Mouse (Mus musculus) adrenal gland, adult (tissue): Measurements from ENCODE around the gene Cars2.
"Not testable (repeated sequence)": the region's sequence is repeated elsewhere in the genome, so short reads cannot be mapped to it uniquely, and the experiment has no call there.

ENCODE experiments used
- DNase-seq, 2 experiments: peaks; one replicate each; pipeline ENCODE4 v3.0.0; 2022 to 2023; ENCODE audit warnings: low spot score in 1 of 2; ENCODE audit not compliant: inconsistent age in 2 of 2

The Cars2 gene

GRCm38 (mm10) chr8:11476338-11477177 is 74.0 kb downstream of the Cars2 start:
- peak; percentile 88 to 95 for DNase-seq

GRCm38 (mm10) chr8:11475876-11476275 is 74.7 kb downstream of the Cars2 start:
- DNase-seq, result peak in 1 of 2 experiments; percentile 52

GRCm38 (mm10) chr8:11475397-11475796 is 75.2 kb downstream of the Cars2 start:
- DNase-seq, result no peak

- DNase-seq, result no peak
These were observed 77.5 kb downstream of the Cars2 start for GRCm38 (mm10) chr8:11473072-11473471.

- no peak for DNase-seq
These were observed 79.3 kb downstream of the Cars2 start for GRCm38 (mm10) chr8:11471309-11471708.

GRCm38 (mm10) chr8:11470694-11471093 is 79.9 kb downstream of the Cars2 start:
- DNase-seq, result no peak

- peak in 1 of 2 experiments; percentile 76 for DNase-seq
These were observed 81.5 kb downstream of the Cars2 start for GRCm38 (mm10) chr8:11469095-11469494.

- not testable (repeated sequence) for DNase-seq
These were observed 84.1 kb downstream of the Cars2 start for GRCm38 (mm10) chr8:11466528-11466927.

- no peak for DNase-seq
These were observed 85.0 kb downstream of the Cars2 start for GRCm38 (mm10) chr8:11465619-11466018.

GRCm38 (mm10) chr8:11464707-11464964 is 85.9 kb downstream of the Cars2 start:
- peak in 1 of 2 experiments; percentile 43 for DNase-seq
